Mouse (Mus musculus) liver, adult 10 weeks (tissue): ENCODE data around the gene Akr1a1. TPM values are rescaled to one million over a fixed set of nuclear protein-coding genes. Genes with fewer than 3 reads are reported as not detected.

Experiments
- polyA plus RNA-seq: library from polyadenylated mRNA; stranded (reverse); fragments of 350-450 nt; fragmentation: Illumina TruSeq; extraction: RNeasy Lipid Tissue Mini Kit (QIAGEN cat#74804); gene quantifications from one replicate; pipeline ENCODE4 v1.2.3, GENCODE M21; 2014; ENCODE audit warnings: low read depth, low replicate concordance

The Akr1a1 gene
- polyA plus RNA-seq = 415 TPM

GRCm38 (mm10) chr4:116650924-116651796, at the start of gene Akr1a1:
Gene Akr1a1 (minus strand): TSS chr4:116651680.

GRCm38 (mm10) chr4:116685402-116686061, 34.1 kb upstream of the Akr1a1 start, which contains the start of gene Prdx1:
Gene Prdx1 (plus strand): TSS chr4:116685544.

GRCm38 (mm10) chr4:116627722-116628662, 23.5 kb downstream of the Akr1a1 start, which contains the start of gene Nasp:
Gene Nasp (minus strand): TSS chr4:116627941.

GRCm38 (mm10) chr4:116596379-116596778, 55.1 kb downstream of the Akr1a1 start, which contains the start of gene Ccdc17:
Gene Ccdc17 (plus strand): TSS chr4:116596654.

Other genes starting within 250 kb of the Akr1a1 start
- gene Mast2, start 187.5 kb downstream of the Akr1a1 start, polyA plus RNA-seq = 4.4 TPM
- 14.1 TPM for gene Ipp, start 144.1 kb downstream of the Akr1a1 start, polyA plus RNA-seq
- 60.7 TPM for gene Tmem69, start 95.7 kb downstream of the Akr1a1 start, polyA plus RNA-seq
- gene Gpbp1l1, start 94.0 kb downstream of the Akr1a1 start, polyA plus RNA-seq = 42.1 TPM
- gene Ccdc17, start 55.0 kb downstream of the Akr1a1 start, polyA plus RNA-seq = 3.9 TPM
- gene Nasp, start 23.7 kb downstream of the Akr1a1 start, polyA plus RNA-seq = 33.0 TPM
- gene Prdx1, start 33.9 kb upstream of the Akr1a1 start, polyA plus RNA-seq = 5,000 TPM
- 20.8 TPM for gene Mmachc, start 56.7 kb upstream of the Akr1a1 start, polyA plus RNA-seq
- gene Ccdc163, start 56.8 kb upstream of the Akr1a1 start, polyA plus RNA-seq = 9.7 TPM
- gene Tesk2, start 69.3 kb upstream of the Akr1a1 start, polyA plus RNA-seq = 6.9 TPM
- 3.3 TPM for gene Toe1, start 156.0 kb upstream of the Akr1a1 start, polyA plus RNA-seq
- gene Mutyh, start 156.0 kb upstream of the Akr1a1 start, polyA plus RNA-seq = not detected
- gene Hpdl, start 170.0 kb upstream of the Akr1a1 start, polyA plus RNA-seq = not detected
- 0.74 TPM for gene Zswim5, start 225.7 kb upstream of the Akr1a1 start, polyA plus RNA-seq